Mouse (Mus musculus) left cerebral cortex, postnatal 4 days (tissue): ENCODE data around the gene Dntt. TPM values are rescaled to one million over a fixed set of nuclear protein-coding genes. Genes with fewer than 3 reads are reported as not detected.

Experiments
- DNase-seq: peaks from one replicate; pipeline ENCODE4 v3.0.0-alpha.2; 2022
- intact Hi-C: fragments of 180-260 bp; cut with DNase I; formaldehyde crosslinking; loops from one replicate; pipeline ENCODE4 v1.15.1; 2025
- total RNA-seq, 2 experiments: library from RNA; stranded (reverse); gene quantifications; 2 replicates each; pipeline ENCODE4 v1.2.3; 2021

Dntt gene
- total RNA-seq, 2 experiments from 2014 or later = 0.32 TPM; not detected in 1

DNA sequence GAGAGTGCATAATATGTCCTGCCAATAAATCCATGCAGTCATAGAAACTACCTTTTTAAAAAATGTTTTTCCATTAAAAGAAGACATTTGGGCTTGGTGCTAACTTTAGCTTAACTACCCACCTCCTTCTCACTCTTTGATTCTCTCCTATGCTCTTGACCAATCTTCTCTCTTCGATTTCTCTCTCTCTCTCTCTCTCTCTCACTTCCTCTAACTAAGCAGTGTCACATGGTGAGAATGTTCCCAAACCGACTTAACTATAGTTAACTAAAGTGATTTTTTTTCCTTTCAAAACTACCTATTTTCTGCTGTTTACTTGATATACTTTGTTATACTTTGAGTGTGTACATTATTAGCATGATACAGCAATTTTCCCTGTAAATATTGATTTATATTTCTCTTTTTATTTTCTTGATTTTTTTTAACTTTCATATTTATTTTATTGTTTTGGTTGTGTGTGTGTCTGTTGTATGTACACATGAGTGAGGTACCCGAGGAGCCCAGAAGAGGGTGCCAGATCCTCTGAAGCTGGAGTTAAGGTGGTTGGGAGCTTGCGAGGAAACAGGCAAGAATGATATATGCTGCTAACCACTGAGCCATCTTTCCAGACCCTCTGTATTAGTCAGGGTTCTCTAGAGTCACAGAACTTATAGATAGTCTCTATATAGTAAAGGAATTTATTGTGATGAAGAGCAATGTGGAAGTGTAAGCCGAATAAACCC lies 20.2 kb upstream of the Dntt start:
- intact Hi-C loops = no loop called here
- no peak for DNase-seq

DNA sequence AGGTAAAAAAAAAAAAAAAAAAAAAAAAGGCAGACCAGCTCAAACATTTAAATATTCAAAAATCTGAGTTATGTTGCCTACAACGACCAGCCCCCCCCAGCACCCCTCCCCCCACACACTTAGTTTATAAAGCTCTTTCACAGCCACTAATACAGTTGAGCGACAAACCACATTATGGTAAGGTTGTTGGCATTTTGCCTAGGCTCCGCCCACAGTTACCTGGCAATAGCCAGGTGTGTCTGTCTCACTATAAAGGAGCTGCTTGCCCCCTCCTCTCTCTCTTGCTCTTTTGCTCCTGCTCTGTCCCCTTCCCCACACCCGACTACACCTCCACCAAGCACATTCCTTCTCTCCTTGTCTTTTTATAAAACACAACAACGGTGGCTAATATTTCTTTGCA lies 17.4 kb upstream of the Dntt start:
- intact Hi-C loops = loop anchor here (10.0 kb wide), 2 partner anchors 137 to 257 kb away; no protein-coding TSS in a partner anchor
- DNase-seq = no peak

DNA sequence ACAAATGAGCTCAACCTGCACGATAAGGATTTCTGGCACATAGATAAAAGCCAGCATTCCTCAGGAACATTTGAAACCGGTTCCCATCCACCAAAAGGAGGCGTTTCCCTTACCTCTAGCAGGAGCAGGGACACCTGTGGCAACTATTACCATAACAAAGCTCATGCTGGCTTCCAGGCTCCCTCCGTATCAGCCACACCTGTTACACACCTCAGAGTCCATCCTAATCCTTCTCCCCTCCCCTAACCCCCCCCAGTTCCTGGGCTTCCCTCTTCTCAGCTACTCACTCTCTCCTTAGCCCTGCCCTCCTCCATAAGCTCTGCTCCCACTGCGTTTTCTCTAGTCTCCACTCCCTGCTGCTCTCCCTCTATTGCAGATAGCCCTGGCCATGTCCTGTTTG lies 15.5 kb upstream of the Dntt start:
- intact Hi-C loops = loop anchor here (10.0 kb wide), 2 partner anchors 139 to 259 kb away; no protein-coding TSS in a partner anchor
- no peak for DNase-seq

DNA sequence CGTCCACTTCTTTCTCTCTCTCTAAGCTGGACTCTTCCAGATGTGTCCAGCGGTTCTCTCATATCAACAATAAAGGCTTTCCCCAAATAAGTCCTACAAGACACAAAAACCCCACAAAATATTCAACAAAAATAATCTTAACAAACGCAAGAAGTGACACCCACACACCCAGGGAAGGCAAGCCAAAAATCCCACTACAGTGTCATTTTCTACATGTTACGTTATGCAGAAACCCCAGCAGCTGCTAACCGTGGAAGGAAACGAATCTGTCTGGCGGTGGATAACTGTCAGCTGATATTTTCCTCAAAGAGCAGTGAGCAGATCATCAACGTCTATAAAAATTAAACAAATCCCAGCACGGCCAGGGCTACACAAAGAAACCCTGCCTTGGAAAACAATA lies 15.1 kb upstream of the Dntt start:
- intact Hi-C loops = loop anchor here (10.0 kb wide), 2 partner anchors 139 to 259 kb away; no protein-coding TSS in a partner anchor
- DNase-seq = no peak

DNA sequence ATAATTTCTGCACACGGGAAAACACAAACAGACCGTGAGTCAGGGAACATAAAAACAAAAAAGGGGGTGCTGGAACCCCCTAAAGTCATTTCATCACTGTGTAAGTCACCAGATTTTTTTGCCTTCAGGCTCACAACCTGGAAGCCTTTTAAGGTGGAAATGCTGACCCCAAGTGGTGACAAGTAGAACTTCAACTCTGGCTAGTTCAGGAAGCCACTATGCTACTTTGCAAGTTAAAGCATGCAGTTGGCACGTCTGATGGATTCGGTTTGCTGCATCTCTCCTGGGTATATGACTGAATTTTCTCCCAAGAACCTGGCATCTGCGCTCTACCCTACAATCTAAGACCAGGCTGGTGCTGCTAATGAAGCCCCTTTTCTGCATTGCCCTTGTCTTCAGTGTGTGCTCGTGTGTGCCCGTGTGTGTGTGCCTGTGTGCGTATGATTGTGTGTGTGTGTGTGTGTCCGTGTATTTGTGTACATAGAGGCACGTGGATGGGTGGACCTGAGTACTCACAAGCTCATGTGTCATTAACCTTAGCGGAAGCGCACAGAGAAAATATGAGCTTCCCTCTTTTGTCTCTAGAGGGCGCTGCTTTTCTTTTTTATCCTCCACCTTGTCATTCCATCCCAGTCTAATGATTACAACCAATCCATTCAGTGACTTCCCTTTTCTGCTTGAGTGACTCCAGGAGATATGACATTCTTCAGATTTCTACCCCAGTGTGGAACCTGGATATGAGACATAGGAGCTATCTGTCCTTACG lies 12.9 kb upstream of the Dntt start:
- intact Hi-C loops = loop anchor here (10.0 kb wide), 2 partner anchors 141 to 261 kb away; no protein-coding TSS in a partner anchor
- peak; percentile 33 for DNase-seq

DNA sequence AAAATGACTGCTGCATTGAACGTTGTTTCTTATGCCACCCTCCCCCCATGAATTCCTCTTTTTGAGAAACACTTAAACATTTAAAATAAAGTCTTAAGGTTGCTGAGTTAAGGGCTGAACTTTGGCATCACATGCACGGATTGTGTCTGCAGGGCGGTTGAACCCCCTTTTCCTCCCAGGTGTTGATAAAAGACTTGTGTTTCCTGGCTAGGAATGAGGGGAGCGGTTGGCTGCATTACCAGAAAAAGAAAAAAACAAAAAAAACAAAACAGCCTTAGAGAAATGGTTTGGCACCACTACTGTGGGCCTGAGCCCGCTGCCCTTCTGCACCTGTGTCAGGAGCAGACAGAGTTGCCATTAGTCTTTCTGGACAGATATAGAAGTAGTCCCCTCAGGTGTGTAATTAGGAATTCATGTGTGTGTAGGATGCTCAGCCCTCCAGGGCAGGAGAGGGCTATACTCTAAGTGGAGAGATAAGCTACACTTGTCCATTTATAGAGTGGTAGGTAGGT lies 9.9 kb upstream of the Dntt start:
- no peak for DNase-seq
- intact Hi-C loops = loop anchor here (10.0 kb wide), 2 partner anchors 144 to 264 kb away; no protein-coding TSS in a partner anchor

DNA sequence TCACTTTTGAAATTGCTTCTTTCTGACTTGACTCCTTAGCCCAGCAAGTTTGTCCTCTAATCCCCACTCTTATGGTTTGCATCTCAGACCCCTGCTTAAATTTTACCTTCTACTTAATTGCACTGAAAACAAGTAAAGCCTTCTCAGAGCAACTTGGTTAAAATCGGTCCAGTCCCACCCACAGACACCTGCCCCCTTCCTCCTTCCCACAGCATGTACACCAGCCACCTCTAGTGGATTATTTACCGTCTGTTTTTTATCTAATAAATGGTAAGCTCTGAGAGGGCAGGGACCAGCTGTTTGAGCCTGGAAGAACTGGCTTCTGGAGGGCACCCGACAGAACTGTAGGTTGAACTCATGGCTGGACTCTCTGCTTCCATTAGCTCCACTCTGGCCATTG lies 8.5 kb upstream of the Dntt start:
- intact Hi-C loops = no loop called here
- no peak for DNase-seq

DNA sequence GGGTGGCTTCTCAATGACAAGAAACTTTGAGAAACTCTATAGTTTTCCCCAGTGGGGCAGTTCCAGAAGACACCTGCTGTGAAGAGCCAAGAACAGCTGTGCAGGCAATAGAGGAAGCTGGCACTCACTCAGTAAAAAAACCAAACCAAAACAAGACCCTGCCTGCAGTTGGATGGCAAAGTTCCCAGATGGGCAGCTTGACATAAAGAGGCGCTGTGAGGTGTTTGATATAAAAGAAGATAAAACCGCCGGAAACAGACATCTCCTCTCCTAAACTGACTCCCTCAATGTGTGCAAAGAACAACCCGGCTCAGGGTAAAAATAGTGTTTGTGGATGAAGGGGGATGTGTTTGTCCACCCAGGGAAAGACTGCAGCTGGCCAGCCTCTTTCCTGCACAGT lies 6.8 kb upstream of the Dntt start:
- intact Hi-C loops = no loop called here
- peak; percentile 42 for DNase-seq

DNA sequence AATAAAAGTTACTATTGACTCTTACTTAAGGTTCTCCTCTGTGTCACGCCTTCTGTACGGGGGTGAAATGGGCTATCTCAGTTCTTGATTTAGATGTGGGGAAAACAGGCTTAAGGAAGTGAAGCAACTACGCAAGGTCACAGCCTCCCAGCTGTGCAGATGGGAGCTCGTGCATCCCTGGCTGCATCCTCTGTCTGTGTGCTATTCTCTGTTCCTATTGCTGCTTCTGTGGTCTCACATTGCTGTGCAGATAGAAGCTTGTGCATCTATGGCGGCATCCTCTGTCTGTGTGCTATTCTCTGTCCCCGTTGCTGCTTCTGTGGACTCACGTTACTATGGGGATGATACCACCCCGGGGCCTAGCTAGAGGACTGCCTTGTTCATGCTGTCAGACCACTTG lies 2.5 kb upstream of the Dntt start:
- no peak for DNase-seq
- intact Hi-C loops = no loop called here

DNA sequence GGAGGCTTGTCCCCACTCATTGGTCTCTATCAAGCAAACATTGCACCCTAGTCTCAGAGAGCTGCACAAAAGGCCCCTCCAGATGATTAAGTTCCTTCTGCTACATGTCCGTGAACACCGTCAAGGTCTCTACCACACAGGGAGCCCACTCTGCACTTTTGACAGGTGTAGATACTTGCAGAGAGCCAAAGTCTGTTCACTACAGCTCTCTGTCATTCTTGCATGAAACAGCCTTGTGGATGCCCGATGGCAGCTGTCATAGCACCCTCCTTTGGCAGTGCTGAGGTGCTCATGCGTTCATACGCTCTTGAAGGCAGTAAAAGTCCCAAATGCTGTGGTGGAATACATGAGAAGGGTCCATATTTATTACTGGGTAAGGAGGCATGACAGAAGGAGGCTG lies 2.1 kb upstream of the Dntt start:
- no peak for DNase-seq
- intact Hi-C loops = no loop called here

DNA sequence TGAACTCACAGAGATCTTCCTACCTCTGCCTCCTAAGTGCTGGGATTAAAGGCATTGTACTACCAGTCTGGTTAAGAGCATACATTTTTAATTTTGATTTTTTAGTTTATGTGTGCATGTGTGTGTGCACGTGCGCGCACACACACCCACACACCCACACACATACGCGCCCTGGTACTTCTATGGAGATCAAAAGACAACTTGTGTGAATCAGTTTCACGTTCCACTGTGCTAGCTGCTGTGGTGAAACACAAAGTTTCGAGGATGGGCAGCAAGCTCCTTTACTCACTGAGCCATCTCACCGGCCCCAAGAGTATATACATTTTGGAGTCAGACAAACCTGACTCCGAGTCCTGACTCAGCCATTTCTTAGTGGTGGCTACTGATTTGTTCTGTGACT lies 1.5 kb upstream of the Dntt start:
- intact Hi-C loops = no loop called here
- DNase-seq = no peak

DNA sequence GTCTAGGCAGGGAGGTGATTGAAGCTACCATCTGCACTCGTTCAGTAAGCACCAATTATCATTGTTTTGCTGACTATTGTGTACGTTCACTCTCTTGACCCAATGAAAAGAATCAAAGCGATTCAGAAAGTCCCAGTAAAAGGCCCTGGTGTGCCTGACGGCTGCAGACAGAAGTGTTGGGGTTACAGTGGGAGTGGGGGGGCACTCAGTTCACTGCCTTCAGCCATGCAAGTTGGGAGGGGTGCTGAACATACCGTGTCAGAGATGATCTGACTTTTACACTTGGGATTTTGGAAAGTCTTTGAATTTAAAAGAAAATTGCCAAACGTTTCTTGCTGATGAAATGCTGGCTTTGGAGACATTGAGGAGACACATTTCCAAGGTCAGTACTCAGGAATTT lies 1.1 kb downstream of the Dntt start:
- DNase-seq = no peak
- intact Hi-C loops = no loop called here

DNA sequence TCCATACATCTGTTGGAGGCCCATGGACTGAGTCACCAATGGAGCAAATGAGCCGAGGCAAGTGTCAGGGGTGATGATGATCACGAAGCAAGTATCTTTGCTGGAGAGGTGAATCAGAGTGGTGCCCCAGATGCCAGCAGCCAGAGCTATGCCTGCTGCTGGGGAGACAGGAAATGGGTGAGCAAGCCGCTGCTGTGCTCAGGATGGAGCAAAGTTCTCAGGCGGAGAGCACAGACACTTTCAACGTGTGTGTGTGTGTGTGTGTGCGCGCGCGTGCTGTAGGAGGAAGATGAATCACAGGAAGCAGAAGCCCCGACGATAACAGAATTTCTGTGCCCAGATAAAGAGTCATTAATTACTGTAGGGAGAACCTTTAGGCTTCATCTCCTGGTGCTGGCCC lies 1.9 kb downstream of the Dntt start:
- intact Hi-C loops = no loop called here

DNA sequence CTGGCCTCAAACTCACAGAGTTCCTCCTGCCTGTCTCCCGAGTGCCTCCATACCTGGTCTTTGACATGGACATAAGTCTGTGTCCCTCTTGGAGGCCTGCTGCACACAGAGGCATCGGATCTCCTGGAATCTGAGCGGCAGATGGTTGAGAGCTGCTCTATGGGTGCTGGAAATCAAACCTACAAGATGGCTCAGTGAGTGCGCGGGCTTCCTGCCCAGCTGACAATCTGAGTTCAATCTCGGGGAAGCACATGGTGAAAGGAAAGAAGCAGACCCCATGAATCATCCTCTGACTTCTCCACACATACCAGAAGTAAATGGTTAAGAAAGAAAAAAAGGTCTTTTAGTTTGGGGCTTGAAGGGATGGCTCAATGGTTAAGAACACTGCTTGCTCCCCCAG lies 2.8 kb downstream of the Dntt start:
- intact Hi-C loops = no loop called here
- DNase-seq = no peak

More for the DNA sequence above, 1.9 kb downstream of the Dntt start:
- no peak for DNase-seq

DNA sequence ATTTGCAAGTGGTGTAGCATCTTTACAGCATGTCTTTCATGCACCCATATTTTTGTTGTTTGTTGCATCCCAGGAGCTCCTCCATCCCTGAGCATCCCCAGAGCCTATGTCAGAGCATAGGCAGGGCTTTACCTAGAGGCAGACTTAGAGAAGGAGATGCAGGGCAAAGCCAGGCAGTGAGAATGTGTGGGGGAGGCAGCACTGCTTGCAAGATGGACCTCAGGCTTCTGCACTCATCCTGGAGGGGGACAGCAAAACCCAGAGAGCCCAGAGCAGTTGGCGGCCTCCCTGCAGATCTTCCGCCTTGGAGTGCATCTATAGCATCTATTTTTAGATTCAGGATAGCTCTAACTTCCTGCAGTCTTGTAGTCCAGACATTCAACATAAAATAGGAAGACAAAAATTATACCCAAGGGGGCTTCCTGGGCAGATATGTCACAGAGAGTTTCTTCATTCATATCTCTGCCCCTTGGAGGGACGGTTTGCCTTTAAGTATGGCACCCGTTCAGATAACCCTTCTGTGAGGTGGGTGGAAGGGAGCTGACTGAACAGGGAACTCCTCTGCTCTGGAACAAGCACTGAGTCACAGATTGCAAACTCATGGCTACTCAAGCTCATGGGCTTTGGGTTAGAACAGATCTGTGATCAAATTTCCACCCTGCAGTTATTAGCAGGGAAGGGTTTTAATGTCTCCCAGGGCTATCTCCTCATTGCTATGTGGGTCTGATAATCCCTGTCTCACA lies 6.9 kb downstream of the Dntt start:
- no peak for DNase-seq
- intact Hi-C loops = no loop called here

DNA sequence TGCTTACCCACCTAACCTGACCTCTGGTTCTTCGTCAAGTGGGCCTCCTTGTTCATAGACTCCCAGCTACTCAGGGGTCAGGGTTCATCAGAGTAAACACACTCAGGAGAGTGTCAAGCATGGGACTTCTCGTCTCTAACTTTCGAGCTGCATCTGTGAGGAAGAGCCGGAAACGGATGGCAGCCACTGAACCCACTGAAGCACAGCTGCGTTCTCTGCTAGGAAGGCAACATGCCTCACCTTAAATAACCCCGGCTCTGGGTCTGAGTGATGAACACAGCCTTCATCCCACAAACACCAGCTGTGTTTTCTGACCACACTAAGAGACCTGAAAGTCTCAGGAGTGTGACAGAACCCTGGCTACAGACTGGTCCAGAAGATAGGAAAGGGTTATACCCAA lies 10.0 kb downstream of the Dntt start:
- DNase-seq = no peak
- intact Hi-C loops = no loop called here

DNA sequence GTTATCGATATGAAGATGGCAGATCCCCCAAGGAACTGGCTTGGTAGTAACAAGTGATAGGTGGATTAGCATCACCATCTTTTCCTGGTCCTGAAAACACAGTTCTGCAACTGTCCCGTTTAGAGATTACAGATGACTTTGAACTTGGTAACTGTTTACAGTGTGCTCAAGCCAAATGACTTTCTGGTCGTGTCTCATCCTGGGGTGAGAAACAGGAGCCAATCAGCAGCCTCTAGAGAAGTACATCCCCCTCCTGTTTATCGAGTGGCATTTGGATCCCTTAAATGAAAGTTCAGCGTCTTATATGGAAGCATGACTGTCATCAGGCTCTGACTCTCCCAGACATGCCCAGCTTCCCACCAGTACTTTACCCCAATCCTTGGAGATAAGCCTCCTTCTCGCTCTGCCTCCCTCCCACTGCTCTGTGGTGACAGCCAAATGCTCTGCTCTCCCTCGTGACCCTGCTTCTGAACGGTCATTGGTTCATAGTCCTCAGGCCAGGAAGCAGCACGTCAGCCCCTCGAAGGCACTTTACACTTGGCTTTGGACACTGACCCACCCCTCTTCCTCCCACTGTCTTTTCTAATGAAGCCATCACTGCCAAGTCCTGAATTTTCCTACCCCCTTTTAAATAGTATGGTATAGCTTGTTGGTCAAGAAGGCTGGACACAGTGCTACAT lies 16.2 kb downstream of the Dntt start:
- intact Hi-C loops = no loop called here
- DNase-seq = no peak

DNA sequence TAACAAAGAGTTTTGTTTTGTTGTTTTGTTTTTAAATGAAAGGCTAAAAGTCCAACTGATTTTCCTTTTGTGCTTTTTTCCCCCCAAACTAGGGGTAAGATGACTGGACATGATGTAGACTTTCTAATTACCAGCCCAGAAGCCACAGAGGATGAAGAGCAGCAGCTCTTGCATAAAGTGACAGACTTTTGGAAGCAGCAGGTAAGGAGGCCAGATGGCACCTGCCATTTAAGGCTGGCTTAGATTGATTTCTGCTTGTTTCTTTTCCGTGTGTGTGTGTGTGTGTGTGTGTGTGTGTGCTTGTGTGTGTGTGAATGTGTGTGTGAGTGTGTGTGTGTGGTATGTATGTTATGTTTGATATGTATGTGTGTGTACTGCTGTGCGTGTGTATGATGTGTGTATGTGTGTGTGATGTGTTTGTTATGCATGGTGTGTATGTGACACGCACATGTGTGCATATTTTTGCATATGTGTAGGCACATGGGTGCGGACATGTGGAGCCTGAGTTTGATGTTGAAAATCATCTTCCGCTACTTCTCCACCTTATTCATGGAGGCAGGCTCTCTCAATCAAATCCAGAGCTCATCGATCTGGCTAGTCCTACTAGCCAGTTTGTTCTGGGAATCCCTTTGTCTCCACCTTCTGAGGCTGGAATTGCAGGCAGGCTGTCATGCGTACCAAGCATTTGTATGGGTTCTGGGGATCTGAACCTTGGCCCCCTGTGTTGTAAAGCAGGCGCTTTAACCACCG lies 18.5 kb downstream of the Dntt start:
- intact Hi-C loops = no loop called here
- DNase-seq = no peak

DNA sequence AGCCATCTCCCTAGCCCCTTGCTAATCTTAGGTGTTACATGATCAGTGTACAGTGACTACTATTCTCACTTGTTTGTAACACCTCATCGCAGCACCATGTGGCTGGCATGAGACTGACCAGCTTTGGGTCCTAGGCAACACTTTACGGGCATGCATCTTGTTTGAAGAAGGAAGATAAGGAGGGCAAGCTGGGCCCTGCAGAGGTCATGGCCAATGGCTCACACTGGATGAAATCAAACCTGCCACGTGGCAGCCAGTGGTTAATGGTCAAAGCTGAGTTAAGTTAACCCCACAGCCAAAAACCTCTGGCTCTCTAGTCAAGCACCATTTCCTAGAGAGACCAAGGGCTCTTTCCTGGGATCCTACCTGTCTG lies 19.1 kb downstream of the Dntt start:
- intact Hi-C loops = no loop called here
- no peak for DNase-seq

DNA sequence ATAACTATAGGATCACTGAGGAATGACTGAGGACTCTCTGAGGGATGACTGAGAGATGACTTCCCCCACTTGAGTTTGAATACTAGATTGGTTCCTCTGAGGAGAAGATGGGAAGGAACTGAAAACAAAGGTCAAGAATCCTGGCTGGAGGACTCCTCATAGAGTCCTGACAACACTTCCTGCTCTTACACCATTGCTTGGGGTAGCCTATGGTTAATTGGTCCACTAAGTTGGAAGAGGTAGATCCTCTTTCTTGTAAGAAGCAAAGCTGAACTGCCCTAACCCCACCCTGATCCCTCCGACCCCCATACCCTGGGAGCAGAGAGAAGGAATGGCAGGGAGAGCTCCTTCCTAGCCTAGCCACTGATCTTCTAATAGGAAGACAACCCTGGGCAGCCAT lies 22.6 kb downstream of the Dntt start:
- intact Hi-C loops = no loop called here
- DNase-seq = no peak
